Mouse (Mus musculus): ENCODE measurements around the gene Elmo3.

The Elmo3 gene

DNA sequence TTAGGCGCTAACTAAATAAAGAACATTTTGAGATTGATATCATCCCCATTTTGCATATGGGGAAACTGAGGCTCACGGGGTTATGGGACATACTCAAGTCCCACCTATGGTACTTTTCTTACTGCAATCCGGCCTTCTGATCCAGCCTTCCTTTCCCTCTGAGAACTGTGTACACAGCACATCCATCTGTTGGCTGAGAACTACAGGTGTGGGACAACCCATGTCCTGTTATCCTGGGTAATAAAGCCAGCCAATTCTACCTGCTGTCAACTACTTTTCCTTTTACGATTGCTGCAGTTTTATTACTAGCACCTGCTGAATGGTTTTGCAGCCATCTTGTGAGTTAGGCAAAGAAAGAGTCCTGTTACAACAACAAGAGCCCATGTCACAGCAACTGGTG lies 49.1 kb downstream of the Elmo3 start:
- DNase-seq (ENCODE audit: low spot score in 2 of 2): no peak

DNA sequence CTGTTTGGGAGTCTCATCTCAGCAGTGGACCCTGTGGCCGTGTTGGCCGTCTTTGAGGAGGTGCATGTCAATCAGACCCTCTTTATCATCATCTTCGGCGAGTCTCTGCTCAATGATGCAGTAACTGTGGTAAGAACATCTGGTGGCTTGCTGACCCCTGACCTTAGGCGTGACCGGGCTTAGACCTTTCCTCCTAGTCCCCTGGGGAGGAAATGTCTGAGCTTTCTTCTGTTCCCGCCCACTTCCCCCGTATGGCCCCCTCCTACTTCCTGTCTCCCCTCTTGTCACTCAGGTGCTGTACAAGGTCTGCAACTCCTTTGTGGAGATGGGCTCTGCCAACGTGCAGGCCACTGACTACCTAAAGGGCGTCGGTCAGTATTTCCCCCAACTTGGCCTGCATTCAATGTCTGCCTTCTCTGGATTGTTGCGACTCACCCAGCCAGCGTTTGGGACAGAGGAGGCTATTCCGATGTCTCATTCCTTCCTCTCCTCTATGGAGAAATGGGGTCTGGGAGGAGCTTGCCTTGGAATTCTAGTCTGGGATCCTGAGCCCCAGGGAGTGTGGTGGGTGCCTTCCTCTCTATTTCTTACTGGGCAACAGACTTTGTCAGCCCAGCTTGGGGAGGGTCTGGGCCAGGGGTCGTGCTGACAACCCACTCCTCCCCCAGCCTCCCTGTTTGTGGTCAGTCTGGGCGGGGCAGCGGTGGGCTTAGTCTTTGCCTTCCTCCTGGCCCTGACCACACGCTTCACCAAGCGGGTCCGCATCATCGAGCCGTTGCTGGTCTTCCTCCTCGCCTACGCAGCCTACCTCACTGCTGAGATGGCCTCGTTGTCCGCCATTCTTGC lies 50.0 kb downstream of the Elmo3 start:
- DNase-seq (ENCODE audit: low spot score in 2 of 2): no peak

DNA sequence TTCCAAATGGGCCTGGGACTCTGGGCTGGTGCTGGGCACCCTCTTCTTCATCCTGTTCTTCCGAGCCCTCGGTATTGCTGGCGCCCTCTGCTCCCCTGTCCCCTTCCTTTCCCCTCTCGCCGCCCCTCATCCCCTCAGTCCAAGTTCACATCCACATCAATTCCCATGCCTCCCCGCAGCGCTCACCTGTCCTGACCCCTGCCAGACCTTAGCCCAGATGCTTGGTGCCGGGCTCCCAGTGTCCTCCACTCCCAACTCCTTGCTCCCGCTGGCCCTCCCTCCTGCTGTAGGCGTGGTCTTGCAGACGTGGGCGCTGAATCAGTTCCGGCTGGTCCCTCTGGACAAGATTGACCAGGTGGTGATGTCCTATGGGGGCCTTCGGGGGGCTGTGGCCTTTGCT lies 51.3 kb downstream of the Elmo3 start:
- DNase-seq (ENCODE audit: low spot score in 2 of 2): no peak

DNA sequence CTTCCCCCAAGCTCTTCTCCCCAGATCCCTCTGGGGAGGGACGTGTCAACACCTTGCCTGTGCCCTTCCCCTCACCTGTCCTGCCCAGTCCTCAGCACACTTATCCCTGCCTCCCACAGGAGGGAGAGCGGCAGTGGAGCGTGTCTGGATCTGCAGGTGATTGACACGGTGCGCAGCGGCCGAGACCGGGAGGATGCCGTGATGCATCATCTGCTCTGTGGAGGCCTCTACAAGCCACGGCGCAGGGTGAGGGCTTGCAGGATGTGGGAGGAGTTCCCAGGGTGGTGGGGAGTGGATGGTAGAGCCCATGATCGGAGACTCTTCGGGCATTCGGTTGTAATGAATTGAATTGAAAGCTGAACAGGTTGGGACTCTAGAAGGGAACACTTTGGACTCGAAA lies 53.8 kb downstream of the Elmo3 start:
- DNase-seq (ENCODE audit: low spot score in 2 of 2): no peak

DNA sequence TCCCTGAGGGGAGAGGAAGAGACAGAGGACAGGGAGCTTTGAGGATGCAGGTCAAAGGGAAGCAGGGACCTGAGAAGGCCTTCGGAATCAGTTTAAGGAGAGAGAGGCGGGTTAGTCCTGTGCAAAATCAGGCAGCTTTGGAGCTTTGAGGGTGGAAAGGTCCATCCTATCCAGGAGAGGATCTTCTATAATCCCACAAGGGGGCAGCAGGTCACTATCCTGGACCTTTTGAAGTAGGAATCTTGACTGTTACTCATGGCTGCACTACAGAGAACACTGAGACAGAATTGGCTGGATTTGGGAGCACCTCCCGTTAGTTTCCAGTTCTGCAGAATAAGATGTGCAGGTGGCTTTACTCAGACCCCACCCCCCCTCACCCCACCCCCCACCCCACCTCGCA lies 54.2 kb downstream of the Elmo3 start:
- DNase-seq (ENCODE audit: low spot score in 2 of 2): no peak
